Mouse (Mus musculus) stomach, embryonic 15.5 days (tissue): ENCODE data around the gene Lag3. TPM values are rescaled to one million over a fixed set of nuclear protein-coding genes. Genes with fewer than 3 reads are reported as not detected.

Experiments used
- ATAC-seq: fragments of 200-750 bp; cut with Nextera tagmentation; 2 replicates; pipeline ENCODE4 v1.8.0; 2017; ENCODE audit warnings: low read depth, moderate number of reproducible peaks, moderate TSS enrichment; ENCODE audit not compliant: insufficient read depth, low FRiP score
- H3K27ac ChIP-seq: fragments of 300-500 bp; sonication (generic); 2 replicates; pipeline ENCODE4 v1.5.1; 2015; ENCODE audit warnings: mild to moderate bottlenecking, inconsistent platforms
- H3K27me3 ChIP-seq: fragments of 300-500 bp; sonication (generic); replicated peaks from 2 replicates; pipeline ENCODE4 v1.6.1; 2015; ENCODE audit warnings: inconsistent platforms
- H3K36me3 ChIP-seq: fragments of 300-500 bp; sonication (generic); 2 replicates; pipeline ENCODE4 v1.6.1; 2015; ENCODE audit warnings: inconsistent platforms
- H3K4me1 ChIP-seq: fragments of 300-500 bp; sonication (generic); 2 replicates; pipeline ENCODE4 v1.6.1; 2015; ENCODE audit warnings: inconsistent platforms
- H3K4me2 ChIP-seq: fragments of 300-500 bp; sonication (generic); 2 replicates; pipeline ENCODE4 v1.6.1; 2015; ENCODE audit warnings: mild to moderate bottlenecking, inconsistent platforms
- H3K4me3 ChIP-seq: fragments of 300-500 bp; sonication (generic); replicated peaks from 2 replicates; pipeline ENCODE4 v1.5.1; 2015; ENCODE audit warnings: inconsistent platforms
- H3K9ac ChIP-seq: fragments of 300-500 bp; sonication (generic); 2 replicates; pipeline ENCODE4 v1.6.1; 2015; ENCODE audit warnings: inconsistent platforms
- H3K9me3 ChIP-seq: fragments of 300-500 bp; sonication (generic); 2 replicates; pipeline ENCODE4 v1.6.1; 2016; ENCODE audit warnings: inconsistent platforms
- WGBS: fragments of 180-500 bp; shearing (Covaris S2); methylation state at CpG from one replicate; pipeline ENCODE4 v1.1.7; 2015; 5-methylcytosine and 5-hydroxymethylcytosine counted together
- polyA plus RNA-seq: library from polyadenylated mRNA; unstranded; fragments of >200 nt; fragmentation: Nextera tagmentation; extraction: Ambion mirVana; gene quantifications from 2 replicates; pipeline ENCODE4 v1.2.1, GENCODE M21; 2015

Lag3 gene
- polyA plus RNA-seq, 1 experiment from 2014 or later: 1.5 TPM

DNA sequence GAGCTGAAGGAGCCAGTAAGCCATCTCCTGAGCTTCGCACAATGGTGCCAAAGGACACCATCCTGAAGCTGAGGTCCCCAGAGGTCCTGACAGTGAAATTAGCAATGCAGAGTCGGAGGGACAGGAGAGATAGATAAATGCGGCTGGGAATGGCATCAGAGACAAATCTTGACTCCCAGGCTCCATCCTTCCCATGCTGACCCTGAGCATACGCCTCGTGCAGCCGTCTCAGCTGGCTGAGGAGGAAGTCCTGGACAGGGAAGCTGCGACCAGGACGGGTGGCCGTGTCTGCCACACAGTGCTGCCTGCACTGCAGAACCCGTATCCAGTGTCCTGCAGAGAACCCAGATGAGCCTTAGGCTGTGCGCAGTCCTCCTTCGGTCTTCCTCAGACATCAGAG is 56.9 kb downstream of the Lag3 start:
- no peak for ATAC-seq
- H3K4me2 ChIP-seq: no peak overlapping the region
- peaks cover 6% of the 10 kb centered on the region; the same call in 1 of the 2 replicates for H3K36me3 ChIP-seq
- WGBS: 71% methylated on average over 12 of the region's 12 CpGs
- no peak overlapping the region for H3K27ac ChIP-seq
- peaks cover 22% of the 10 kb centered on the region for H3K4me1 ChIP-seq
- no peaks in the 10 kb centered on the region for H3K9me3 ChIP-seq
- H3K9ac ChIP-seq: no peak overlapping the region
- no peak overlapping the region for H3K4me3 ChIP-seq
- peaks cover 12% of the 10 kb centered on the region for H3K27me3 ChIP-seq

Other genes with a start within 250 kb of the Lag3 start
- 79.3 and 85.3 TPM in 2 replicates for gene Lpcat3, start 248.7 kb downstream of the Lag3 start, polyA plus RNA-seq
- 191 and 202 TPM in 2 replicates for gene Emg1, start 199.5 kb downstream of the Lag3 start, polyA plus RNA-seq
- gene Phb2, start 199.4 kb downstream of the Lag3 start, polyA plus RNA-seq: 355 and 390 TPM in 2 replicates
- gene Ptpn6, start 173.0 kb downstream of the Lag3 start, polyA plus RNA-seq: 19.0 and 19.8 TPM in 2 replicates
- 331 and 401 TPM in 2 replicates for gene Grcc10, start 170.3 kb downstream of the Lag3 start, polyA plus RNA-seq
- not detected in 2 replicates for gene Gm45234, start 155.7 kb downstream of the Lag3 start, polyA plus RNA-seq
- 13.9 and 16.2 TPM in 2 replicates for gene Atn1, start 155.2 kb downstream of the Lag3 start, polyA plus RNA-seq
- 5.3 and 6.9 TPM in 2 replicates for gene Eno2, start 142.0 kb downstream of the Lag3 start, polyA plus RNA-seq
- gene Lrrc23, start 132.0 kb downstream of the Lag3 start, polyA plus RNA-seq: 0.35 and 1.3 TPM in 2 replicates
- 11.7 and 12.7 TPM in 2 replicates for gene Spsb2, start 103.0 kb downstream of the Lag3 start, polyA plus RNA-seq
- gene Tpi1, start 97.4 kb downstream of the Lag3 start, polyA plus RNA-seq: 890 and 914 TPM in 2 replicates
- gene Usp5, start 82.2 kb downstream of the Lag3 start, polyA plus RNA-seq: 116 and 125 TPM in 2 replicates
- gene Cdca3, start 82.2 kb downstream of the Lag3 start, polyA plus RNA-seq: 141 and 159 TPM in 2 replicates
- gene Gnb3, start 71.4 kb downstream of the Lag3 start, polyA plus RNA-seq: 0.97 and 1.1 TPM in 2 replicates
- 28.4 TPM in 2 replicates for gene P3h3, start 54.0 kb downstream of the Lag3 start, polyA plus RNA-seq
- gene Gpr162, start 47.7 kb downstream of the Lag3 start, polyA plus RNA-seq: 1.2 and 1.3 TPM in 2 replicates
- gene Cd4, start 23.5 kb downstream of the Lag3 start, polyA plus RNA-seq: 0.41 and 0.64 TPM in 2 replicates
- 322 and 340 TPM in 2 replicates for gene Ptms, start 8.4 kb upstream of the Lag3 start, polyA plus RNA-seq
- 351 and 362 TPM in 2 replicates for gene Mlf2, start 19.7 kb upstream of the Lag3 start, polyA plus RNA-seq
- 128 and 153 TPM in 2 replicates for gene Cops7a, start 53.8 kb upstream of the Lag3 start, polyA plus RNA-seq
- gene Pianp, start 85.0 kb upstream of the Lag3 start, polyA plus RNA-seq: 3.8 and 4.3 TPM in 2 replicates
- gene Zfp384, start 97.4 kb upstream of the Lag3 start, polyA plus RNA-seq: 17.2 and 19.4 TPM in 2 replicates
- 102 and 115 TPM in 2 replicates for gene Ing4, start 128.1 kb upstream of the Lag3 start, polyA plus RNA-seq
- 9.9 and 11.8 TPM in 2 replicates for gene Acrbp, start 138.0 kb upstream of the Lag3 start, polyA plus RNA-seq
- 4.6 and 5.0 TPM in 2 replicates for gene Lpar5, start 156.2 kb upstream of the Lag3 start, polyA plus RNA-seq
- 58.6 and 62.3 TPM in 2 replicates for gene Chd4, start 184.3 kb upstream of the Lag3 start, polyA plus RNA-seq
- 55.6 and 60.1 TPM in 2 replicates for gene Nop2, start 220.2 kb upstream of the Lag3 start, polyA plus RNA-seq
- gene Iffo1, start 233.5 kb upstream of the Lag3 start, polyA plus RNA-seq: 8.2 and 9.0 TPM in 2 replicates